Mouse (Mus musculus) intestine, postnatal 0 days (tissue): Measurements from ENCODE around the gene Cab39l. TPM values are rescaled to one million over a fixed set of nuclear protein-coding genes. Genes with fewer than 3 reads are reported as not detected.

ENCODE experiments used
- ATAC-seq: fragments of 200-750 bp; cut with Nextera tagmentation; 2 replicates; pipeline ENCODE4 v1.8.0; 2017; ENCODE audit warnings: mild to moderate bottlenecking, moderate TSS enrichment, moderate library complexity
- H3K27ac ChIP-seq: fragments of 300-500 bp; sonication (generic); 2 replicates; pipeline ENCODE4 v1.5.1; 2014; ENCODE audit warnings: mild to moderate bottlenecking, low read depth, low read length, moderate library complexity
- H3K27me3 ChIP-seq: fragments of 300-500 bp; sonication (generic); replicated peaks from 2 replicates; pipeline ENCODE4 v1.6.1; 2014; ENCODE audit warnings: low read length, mixed read lengths; ENCODE audit not compliant: control insufficient read depth, insufficient read depth
- H3K36me3 ChIP-seq: fragments of 300-500 bp; sonication (generic); 2 replicates; pipeline ENCODE4 v1.6.1; 2014; ENCODE audit warnings: mild to moderate bottlenecking, moderate library complexity; ENCODE audit not compliant: control insufficient read depth, insufficient read depth
- H3K4me1 ChIP-seq: fragments of 300-500 bp; sonication (generic); replicated peaks from 2 replicates; pipeline ENCODE4 v1.6.1; 2014; ENCODE audit warnings: antibody characterized with exemption, low read length, mixed read lengths; ENCODE audit not compliant: control insufficient read depth, insufficient read depth
- H3K4me2 ChIP-seq: fragments of 300-500 bp; sonication (generic); replicated peaks from 2 replicates; pipeline ENCODE4 v1.6.1; 2014; ENCODE audit warnings: low read depth, mild to moderate bottlenecking, moderate library complexity
- H3K4me3 ChIP-seq: fragments of 300-500 bp; sonication (generic); 2 replicates; pipeline ENCODE4 v1.5.1; 2014; ENCODE audit warnings: low read depth, low read length
- H3K9ac ChIP-seq: fragments of 300-500 bp; sonication (generic); 2 replicates; pipeline ENCODE4 v1.6.1; 2014; ENCODE audit warnings: mild to moderate bottlenecking, low read depth, low read length
- H3K9me3 ChIP-seq: fragments of 300-500 bp; sonication (generic); 2 replicates; pipeline ENCODE4 v1.6.1; 2016; ENCODE audit warnings: mixed run types; ENCODE audit not compliant: control insufficient read depth
- CTCF ChIP-seq: sonication (generic); IDR thresholded peaks from 2 replicates; pipeline ENCODE4 v1.5.1; 2016; ENCODE audit warnings: low read depth, mild to moderate bottlenecking, control low read depth, antibody characterized with exemption, moderate library complexity
- WGBS: fragments of 180-500 bp; shearing (Covaris S2); extraction: QIAGEN DNeasy Blood & Tissue Kit; methylation state at CpG from one replicate; pipeline ENCODE4 v1.1.7; 2014; 5-methylcytosine and 5-hydroxymethylcytosine counted together
- polyA plus RNA-seq: library from polyadenylated mRNA; unstranded; fragments of >200 nt; fragmentation: Nextera tagmentation; extraction: Ambion mirVana; gene quantifications from 2 replicates; pipeline ENCODE4 v1.2.1, GENCODE M21; 2015

Gene Cab39l
- polyA plus RNA-seq, 1 experiment from 2014 or later: 19.0 TPM

DNA sequence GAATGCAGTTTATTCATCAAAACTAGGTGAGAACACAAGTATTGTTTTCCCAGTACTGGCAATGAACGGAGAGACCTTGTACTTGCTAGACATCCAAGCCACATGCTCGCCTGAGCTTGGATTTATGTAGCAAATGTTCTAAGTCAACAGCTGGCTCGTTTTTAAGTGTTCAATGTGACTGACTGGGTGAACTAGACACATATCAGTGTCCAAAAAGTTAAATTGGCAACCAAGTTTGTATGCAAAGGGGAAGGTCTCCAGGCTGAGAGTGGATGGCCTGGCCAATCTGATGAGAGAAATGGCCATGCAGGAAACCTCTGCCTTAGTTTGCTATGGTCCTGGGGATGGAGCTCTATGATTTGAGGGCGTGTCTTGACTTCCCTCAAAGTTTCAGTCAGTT, 51.6 kb downstream of the Cab39l start:
- no peaks in the 10 kb centered on the region for H3K4me1 ChIP-seq
- no peak for ATAC-seq
- no peak overlapping the region for H3K4me3 ChIP-seq

DNA sequence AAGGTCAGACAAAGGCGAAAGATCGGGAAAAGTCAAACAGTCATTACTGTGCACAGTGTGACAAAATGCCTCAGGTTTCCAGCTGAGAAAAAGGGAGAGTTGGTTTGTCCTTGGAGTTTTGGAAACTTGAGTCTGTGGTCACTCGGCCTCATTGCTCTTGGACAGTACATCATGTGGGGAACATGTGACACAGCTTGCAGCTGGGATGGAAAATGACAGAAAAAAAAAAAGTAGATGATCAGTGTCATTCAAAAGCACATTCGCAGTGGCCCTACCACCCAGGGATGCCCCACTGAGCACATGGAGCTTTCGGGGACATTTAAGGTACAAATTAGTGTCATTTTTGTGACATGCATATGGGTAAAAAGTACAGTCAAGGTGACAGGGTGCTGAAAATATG, 57.2 kb downstream of the Cab39l start:
- TF ChIP-seq CTCF: no peak
- Histone ChIP-seq H3K4me2 (no peak overlapping the region), H3K4me1 (no peaks in the 10 kb centered on the region), H3K36me3 (peaks cover 8% of the 10 kb centered on the region), H3K27me3 (no peaks in the 10 kb centered on the region), H3K9me3 (no peaks in the 10 kb centered on the region), H3K9ac (no peak overlapping the region), H3K4me3 (no peak overlapping the region), H3K27ac (no peak overlapping the region)
- ATAC-seq: no peak
- 96% methylated on average over 5 of the region's 5 CpGs for WGBS

More for the DNA sequence above, 51.6 kb downstream of the Cab39l start:
- 78% methylated on average over 4 of the region's 4 CpGs for WGBS
- Histone ChIP-seq H3K36me3 (no peaks in the 10 kb centered on the region), H3K9me3 (no peaks in the 10 kb centered on the region), H3K9ac (no peak overlapping the region), H3K27me3 (no peaks in the 10 kb centered on the region), H3K27ac (no peak overlapping the region), H3K4me2 (no peak overlapping the region)
- TF ChIP-seq CTCF: no peak

DNA sequence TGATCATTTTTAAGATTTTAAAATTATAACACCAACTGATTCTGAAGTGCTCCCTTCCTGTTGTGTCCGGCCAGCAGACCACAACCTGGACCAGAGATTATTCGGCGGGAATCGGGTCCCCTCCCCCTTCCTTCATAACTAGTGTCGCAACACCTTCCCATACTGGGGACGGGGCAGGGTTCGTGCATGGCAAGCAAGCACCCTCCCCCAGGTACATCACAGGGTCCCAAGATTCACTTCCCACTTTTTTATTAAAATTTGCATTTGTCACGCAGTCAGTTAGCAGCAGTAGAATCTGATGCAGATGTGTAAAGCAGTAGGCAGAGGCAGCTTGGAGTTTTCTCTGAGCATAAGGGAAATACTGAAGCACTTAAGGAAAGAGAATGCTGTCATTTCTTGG, 64.1 kb downstream of the Cab39l start:
- no peak for ATAC-seq
- no peak overlapping the region for H3K4me3 ChIP-seq
- 90% methylated on average over 8 of the region's 8 CpGs for WGBS

DNA sequence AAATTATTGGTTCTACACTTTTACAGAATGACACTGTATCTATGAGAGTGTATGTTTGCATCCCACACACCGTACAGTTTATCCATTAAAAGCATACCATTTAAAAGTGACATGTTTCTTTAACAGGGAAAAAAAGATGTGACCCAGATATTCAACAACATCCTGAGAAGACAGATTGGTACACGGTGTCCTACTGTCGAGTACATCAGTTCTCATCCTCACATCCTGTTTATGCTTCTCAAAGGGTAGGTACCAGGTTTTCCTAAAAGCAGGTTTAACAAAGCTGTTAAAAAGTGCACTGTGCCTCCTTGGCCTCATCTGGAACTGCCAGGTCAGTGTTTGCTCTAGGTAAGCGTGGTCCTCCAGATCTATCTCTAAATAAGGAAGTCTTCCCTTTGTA, 65.4 kb downstream of the Cab39l start:
- H3K27ac ChIP-seq: no peak overlapping the region
- no peak overlapping the region for H3K9ac ChIP-seq
- TF ChIP-seq CTCF: no peak
- ATAC-seq: no peak
- H3K4me2 ChIP-seq: no peak overlapping the region
- H3K36me3 ChIP-seq: no peaks in the 10 kb centered on the region
- H3K27me3 ChIP-seq: no peaks in the 10 kb centered on the region
- no peaks in the 10 kb centered on the region for H3K9me3 ChIP-seq
- H3K4me1 ChIP-seq: no peaks in the 10 kb centered on the region
- 74% methylated on average over 4 of the region's 4 CpGs for WGBS
- no peak overlapping the region for H3K4me3 ChIP-seq

More for the DNA sequence above, 64.1 kb downstream of the Cab39l start:
- Histone ChIP-seq H3K36me3 (peaks cover under 1% of the 10 kb centered on the region; the same call in 1 of the 2 replicates), H3K4me1 (no peaks in the 10 kb centered on the region), H3K4me2 (no peak overlapping the region), H3K27me3 (no peaks in the 10 kb centered on the region), H3K9me3 (no peaks in the 10 kb centered on the region), H3K9ac (no peak overlapping the region), H3K27ac (no peak overlapping the region)
- no peak for TF ChIP-seq CTCF

DNA sequence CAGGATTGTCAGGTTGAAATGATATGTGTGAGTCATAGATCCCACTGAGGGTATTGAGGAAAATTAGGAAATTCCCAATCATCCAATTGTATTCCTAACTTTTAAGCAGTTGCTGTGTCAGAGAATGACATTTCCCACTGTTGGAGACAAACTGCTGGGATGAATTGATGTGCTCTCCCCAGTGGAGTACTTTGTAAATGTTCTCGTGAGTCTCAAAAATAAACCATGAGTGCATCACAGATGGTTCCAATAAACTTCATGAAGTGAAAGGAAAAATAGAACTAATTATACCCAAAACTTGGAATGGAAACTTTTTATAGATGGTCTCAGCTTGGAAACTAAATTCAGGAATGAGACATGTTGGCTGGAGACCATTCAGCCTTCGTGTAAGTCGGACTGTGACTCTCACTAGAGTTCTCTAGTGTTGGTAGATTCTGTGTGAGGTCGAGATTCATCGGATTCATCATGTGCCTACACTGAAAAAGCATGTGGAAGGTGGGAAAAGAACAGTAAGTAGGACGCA, 73.2 kb downstream of the Cab39l start:
- Histone ChIP-seq H3K9ac (no peak overlapping the region), H3K4me3 (no peak overlapping the region), H3K4me2 (no peak overlapping the region), H3K9me3 (no peaks in the 10 kb centered on the region), H3K4me1 (no peaks in the 10 kb centered on the region), H3K27me3 (no peaks in the 10 kb centered on the region), H3K27ac (no peak overlapping the region), H3K36me3 (0 out of 2 replicates have a peak, but pooled peaks cover 4% of the 10 kb centered on the region)
- ATAC-seq: no peak
- no peak for TF ChIP-seq CTCF
- 71% methylated on average over 6 of the region's 6 CpGs for WGBS

DNA sequence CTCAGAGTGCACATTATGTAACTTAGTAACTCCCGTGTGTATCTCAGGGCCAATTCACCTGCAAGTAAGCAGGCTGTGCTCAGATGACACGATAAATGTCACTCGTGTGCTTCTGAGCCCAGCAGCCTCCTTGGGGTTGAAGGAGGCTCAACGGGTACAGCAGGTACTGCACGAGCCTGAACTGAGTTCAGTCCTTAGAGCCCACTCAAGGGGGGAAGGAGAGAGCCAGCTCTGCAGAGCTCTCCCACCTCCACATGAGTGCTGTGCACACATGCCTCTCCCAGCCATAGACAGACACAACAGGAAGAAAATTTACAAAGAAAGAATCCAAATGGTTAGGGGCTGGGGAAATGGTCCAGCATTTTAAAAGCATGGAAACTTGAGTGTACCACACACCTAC, 85.1 kb downstream of the Cab39l start:
- ATAC-seq: no peak
- Histone ChIP-seq H3K4me1 (no peaks in the 10 kb centered on the region), H3K27ac (no peak overlapping the region), H3K9me3 (no peaks in the 10 kb centered on the region), H3K27me3 (no peaks in the 10 kb centered on the region), H3K4me3 (no peak overlapping the region), H3K4me2 (no peak overlapping the region), H3K9ac (no peak overlapping the region), H3K36me3 (peaks cover 5% of the 10 kb centered on the region; the same call in 1 of the 2 replicates)
- 57% methylated on average over 5 of the region's 5 CpGs for WGBS
- no peak for TF ChIP-seq CTCF

DNA sequence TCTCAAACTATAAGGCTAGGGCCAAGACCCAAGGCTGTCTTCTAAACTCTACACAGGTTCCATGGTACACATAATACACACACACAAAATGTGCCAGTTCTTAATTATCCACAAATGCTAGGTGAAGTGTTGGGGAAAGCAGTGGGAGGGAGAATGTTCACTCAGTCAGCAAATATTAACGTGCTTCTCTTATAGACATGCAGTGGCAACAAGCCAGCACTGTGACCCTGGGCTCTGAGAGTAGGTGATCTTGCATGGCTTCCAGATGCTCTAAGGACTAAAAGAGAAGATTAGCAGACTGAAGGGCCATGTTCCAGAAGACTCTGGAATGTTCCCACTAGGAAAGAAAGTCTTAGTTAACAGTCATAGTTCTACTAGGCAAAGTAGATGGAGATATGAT, 90.0 kb downstream of the Cab39l start:
- no peak for TF ChIP-seq CTCF
- WGBS: 94% methylated on average over 1 of the region's 1 CpGs

More for the DNA sequence above, 90.0 kb downstream of the Cab39l start:
- H3K27ac ChIP-seq: no peak overlapping the region
- 0 out of 2 replicates have a peak, but pooled peaks cover 5% of the 10 kb centered on the region for H3K4me1 ChIP-seq
- H3K9ac ChIP-seq: no peak overlapping the region
- H3K36me3 ChIP-seq: no peaks in the 10 kb centered on the region; the same call in 1 of the 2 replicates
- H3K4me2 ChIP-seq: no peak overlapping the region
- H3K4me3 ChIP-seq: no peak overlapping the region
- no peaks in the 10 kb centered on the region for H3K9me3 ChIP-seq
- ATAC-seq: no peak
- H3K27me3 ChIP-seq: no peaks in the 10 kb centered on the region
